Mouse (Mus musculus): Measurements from ENCODE around the gene Fam196b.

- TF ChIP-seq CTCF (IDR thresholded peaks at IDR 0.05; ENCODE audit: borderline replicate concordance, extremely low read depth, insufficient read depth, insufficient read length) (no peak), POLR2A (IDR thresholded peaks at IDR 0.05; ENCODE audit: borderline replicate concordance, extremely low read depth, insufficient read depth, insufficient read length, poor library complexity, severe bottlenecking) (no peak)
These were observed 106.4 kb downstream of the Fam196b start for GRCm38 (mm10) chr11:34421061-34421460.
